Mouse (Mus musculus): Measurements from ENCODE around the gene Atp5d.

The Atp5d gene

DNA sequence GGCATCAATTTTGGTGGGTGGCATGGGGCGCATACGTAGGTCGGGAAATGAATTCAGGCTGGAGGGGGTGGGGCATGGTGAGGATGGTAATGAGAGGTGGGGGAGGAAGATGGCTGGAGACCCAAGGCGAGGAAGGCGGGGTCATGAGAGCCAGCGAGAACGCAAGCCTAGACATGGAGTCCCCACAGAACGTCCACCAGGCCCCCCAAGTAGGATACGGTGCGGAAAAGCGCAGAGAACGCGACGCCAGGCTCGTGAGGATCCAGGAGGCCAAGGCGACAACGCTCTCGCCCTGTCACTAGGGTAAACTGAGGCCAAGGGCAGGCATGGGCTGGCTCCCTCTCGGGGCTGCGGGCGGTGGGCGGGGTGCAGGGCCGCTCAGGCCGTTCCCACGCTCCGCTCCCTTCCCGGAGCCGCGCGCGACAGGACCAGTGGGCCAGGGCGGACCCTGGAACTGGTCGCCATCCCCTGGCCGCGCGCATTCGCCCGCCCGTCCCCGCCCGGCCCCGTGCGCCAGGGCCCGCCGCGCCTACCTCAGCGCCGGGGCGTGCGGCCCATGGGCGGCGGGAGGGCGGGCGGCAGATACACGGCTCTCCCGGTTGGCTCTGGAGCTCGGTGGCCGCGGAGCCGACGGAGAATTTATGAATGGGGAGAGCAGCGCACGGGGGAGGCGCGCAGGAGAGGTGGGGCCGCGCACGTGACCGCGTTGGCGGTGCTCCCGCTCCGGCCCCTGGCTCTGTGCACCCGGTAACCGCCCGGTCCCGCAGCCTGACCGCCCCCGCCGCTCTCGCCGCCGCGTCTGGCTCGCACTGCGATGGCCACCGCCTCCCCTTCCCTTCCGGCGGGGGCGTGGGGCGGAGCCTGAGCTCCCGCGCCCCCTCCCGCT is at the start of gene Atp5d:
TSS of gene Atp5d (plus strand) at position 80 of the 886 bp plus-strand sequence.
- DNase-seq (ENCODE audit: low spot score in 2 of 2) = peak; percentile 79 to 82

DNA sequence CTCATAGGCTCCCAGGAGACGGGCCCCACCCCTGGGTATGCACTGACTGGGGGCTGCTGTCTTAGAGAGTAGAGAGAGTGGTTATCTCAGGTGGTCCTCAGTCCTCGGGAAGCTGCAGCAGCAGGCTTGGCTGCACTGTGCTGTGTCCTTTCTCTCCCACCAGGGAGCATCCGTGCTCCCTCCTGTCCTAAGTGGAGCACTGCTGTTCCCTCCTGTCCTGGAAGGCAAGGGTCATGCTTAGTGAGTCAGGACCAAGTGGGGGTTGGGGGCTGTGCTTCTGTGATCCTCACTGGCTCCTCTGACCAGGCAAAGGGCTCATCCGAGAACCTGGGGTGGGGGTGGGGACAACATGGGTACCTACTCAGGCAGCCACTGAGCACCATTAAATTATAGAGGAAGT is 49.3 kb upstream of the Atp5d start:
- no peak for DNase-seq (ENCODE audit: low spot score in 2 of 2)

- no peak for DNase-seq (ENCODE audit: low spot score in 2 of 2)
Measured at GRCm38 (mm10) chr10:80091527-80091926, 46.9 kb upstream of the Atp5d start.

- DNase-seq (ENCODE audit: low spot score in 2 of 2) = no peak
Measured at GRCm38 (mm10) chr10:80092690-80093089, 45.7 kb upstream of the Atp5d start.

GRCm38 (mm10) chr10:80094085-80094484 is 44.3 kb upstream of the Atp5d start:
- no peak for DNase-seq (ENCODE audit: low spot score in 2 of 2)

- no peak for DNase-seq (ENCODE audit: low spot score in 2 of 2)
Measured at GRCm38 (mm10) chr10:80094684-80095083, 43.7 kb upstream of the Atp5d start.

DNA sequence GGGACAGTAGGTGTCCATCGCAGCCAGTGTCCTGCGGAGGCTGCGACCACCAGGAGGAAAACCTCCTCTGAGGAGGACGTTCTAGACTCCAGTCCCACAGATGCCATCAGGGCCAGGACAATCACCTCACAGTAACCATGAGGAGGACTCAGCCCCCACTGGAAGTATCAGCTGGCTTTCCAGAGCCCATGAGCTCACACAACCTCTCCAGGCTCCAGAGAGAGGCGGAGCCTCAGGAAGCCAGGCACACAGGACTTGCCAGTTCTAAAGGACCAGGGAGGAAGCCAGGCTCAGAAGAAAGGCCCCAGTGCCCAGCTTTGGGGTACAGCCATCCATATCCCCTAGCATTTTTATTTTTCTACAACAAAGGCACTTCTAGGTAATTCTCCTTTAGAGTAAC is 42.9 kb upstream of the Atp5d start:
- DNase-seq (ENCODE audit: low spot score in 2 of 2) = no peak

DNA sequence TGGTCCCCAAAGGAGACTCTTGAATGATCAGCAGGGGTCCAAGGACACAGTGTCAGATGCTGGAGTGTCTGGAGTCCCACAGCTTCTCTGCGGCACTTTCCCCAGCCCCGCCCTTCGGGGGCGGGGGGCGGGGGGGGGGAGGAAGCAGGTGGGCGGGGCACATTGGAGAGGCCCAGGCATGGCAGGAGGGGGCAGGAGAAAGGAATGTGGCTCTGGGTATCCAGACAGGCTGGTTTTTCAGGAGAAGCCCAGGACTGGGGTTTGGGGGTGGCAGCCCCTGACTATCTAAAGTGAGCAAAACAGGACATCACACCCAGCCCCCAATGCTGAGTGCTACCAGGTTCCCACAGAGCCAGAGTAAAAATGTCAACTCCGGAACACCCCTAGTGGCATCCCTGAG is 41.2 kb upstream of the Atp5d start:
- DNase-seq (ENCODE audit: low spot score in 2 of 2) = no peak

GRCm38 (mm10) chr10:80098630-80099029 is 39.8 kb upstream of the Atp5d start:
- no peak for DNase-seq (ENCODE audit: low spot score in 2 of 2)

DNA sequence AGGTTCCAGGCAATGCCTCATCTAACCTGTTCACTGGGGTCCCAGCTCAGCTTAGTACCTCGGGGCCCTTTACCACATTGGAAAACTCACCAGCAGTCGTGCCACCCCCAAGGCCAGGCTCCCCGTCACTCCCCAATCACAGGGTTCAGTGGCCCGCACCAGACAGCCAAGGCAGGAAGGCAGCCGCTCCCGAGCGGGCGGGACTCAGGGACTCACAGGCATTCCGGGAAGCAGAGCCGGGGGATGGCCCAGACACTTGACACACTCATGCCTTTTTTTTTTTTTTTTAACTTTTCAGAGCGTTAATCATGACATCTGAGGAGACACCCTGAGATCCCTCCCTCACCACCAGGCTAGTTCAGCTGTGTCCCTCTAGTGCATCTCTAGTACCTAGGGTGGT is 37.5 kb upstream of the Atp5d start:
- DNase-seq (ENCODE audit: low spot score in 2 of 2) = no peak

DNA sequence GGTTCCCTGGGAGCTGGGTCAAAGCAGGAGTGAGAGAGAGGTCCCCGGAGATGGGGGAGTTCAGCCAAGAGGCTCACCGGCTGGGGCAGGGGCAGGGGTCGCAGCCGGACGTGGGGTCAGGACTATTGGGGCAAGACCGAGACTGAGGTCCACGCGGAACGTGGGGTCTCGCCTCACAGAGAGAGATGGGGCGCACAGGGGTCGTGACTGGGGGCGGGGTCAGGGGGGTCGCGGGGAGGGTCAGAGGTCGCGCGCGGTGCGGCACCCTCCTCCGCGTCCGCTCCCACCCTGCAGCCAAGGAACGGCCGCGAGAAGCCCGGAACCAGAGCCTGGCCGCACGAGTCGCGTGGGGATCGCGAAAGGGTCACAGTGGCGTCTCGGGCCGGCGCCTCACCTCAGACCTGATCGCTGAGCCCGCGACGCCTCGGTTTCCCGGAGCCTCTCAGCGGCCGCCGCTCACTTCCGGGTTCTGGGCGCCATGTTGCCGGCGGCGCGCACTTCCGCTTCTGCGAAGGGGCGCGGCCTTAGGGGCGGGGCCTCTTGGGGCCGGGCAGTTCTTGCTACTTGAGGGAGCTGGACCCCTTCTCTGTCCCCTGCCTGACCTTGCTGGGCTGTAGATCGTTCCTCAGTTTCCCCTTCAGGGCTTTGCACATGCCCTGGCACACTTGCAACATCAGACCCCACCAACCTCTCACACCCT is 36.1 kb upstream of the Atp5d start:
- DNase-seq (ENCODE audit: low spot score in 2 of 2) = peak; percentile 76 to 83

DNA sequence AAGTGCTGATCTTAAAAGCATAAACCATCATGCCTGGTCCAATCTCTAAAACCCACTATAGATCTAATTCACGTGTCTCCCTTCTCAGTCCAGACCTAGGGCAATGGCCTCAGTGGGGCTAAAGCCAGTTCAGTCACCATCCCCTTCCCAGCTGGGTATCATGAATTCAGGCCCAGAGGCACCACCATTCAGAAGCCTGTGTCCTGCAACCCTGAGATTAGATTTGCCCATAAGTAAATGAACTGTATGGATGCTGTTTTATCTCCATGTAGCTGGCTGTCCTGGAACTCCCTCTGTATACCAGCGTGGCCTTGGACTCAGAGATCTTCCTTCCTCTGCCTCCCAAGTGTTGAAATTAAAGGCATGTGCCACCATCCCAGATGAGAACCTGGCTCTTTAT is 35.4 kb upstream of the Atp5d start:
- no peak for DNase-seq (ENCODE audit: low spot score in 2 of 2)

DNA sequence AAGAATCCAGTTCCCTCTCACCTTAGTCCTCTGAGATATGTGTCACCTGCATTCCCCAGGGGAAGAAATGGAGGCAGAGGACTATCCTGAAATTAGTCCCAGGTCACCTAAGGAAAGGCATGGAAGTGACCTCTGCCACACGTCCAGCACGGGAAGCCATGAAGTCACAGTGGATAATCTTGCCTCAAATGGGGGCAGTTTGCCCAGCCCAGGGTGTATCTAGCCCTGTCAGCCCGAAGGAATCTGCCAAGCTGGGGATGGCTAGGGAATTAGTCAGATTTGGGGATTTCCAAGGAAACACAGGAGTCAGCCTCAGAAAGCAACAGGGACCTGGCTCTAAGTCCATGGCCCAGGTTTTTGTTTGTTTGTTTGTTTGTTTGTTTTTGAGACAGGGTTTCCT is 34.3 kb upstream of the Atp5d start:
- no peak for DNase-seq (ENCODE audit: low spot score in 2 of 2)

DNA sequence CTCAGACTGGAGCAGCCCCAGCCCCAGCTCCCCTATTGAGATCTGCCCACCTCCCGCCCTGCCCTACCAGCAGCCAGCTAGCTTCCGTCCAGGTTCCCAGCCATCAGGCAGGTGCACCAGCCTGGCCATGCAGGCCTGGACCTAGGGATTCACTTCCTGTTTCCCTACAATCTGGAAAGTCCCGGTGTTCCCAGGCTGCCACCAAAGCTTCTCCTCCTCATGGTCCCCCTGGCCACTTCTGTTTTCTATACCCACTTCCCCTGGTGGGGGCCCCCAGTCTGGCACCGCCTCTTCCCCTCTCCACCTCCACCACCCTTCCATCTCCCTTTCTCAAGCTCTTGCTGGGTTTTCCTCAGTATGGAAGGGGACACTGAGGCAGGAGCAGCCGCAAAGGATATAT is 33.0 kb upstream of the Atp5d start, which contains the start of gene Sbno2:
TSS of gene Sbno2 (minus strand) at position 112 of the 400 bp plus-strand sequence.
- no peak for DNase-seq (ENCODE audit: low spot score in 2 of 2)

- DNase-seq (ENCODE audit: low spot score in 2 of 2) = no peak
Measured at GRCm38 (mm10) chr10:80105926-80106325, 32.5 kb upstream of the Atp5d start.

DNA sequence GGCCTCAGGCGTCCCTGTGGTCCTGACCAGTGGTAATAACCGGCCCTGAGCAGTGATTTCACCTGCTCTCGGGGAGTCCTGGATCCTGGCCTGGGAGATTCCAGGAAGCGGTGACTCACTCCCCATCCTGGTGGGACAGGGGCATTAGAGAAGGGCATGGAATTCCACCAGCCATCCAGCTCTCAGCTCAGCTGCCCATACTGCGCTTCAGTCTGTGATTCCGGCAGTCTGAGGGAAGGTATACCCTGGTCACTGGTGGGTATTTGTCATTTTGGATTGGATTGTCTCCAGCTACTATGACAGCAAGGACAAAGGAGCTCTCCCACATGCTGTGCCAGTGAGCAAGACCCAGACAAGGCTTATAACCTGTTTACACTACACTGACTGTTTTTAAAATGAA is 30.8 kb upstream of the Atp5d start:
- DNase-seq (ENCODE audit: low spot score in 2 of 2) = no peak

- peak; percentile 91 to 92 for DNase-seq (ENCODE audit: low spot score in 2 of 2)
Measured at GRCm38 (mm10) chr10:80114341-80115284, 23.8 kb upstream of the Atp5d start.

- DNase-seq (ENCODE audit: low spot score in 2 of 2) = peak; percentile 100
Measured at GRCm38 (mm10) chr10:80115290-80115943, 23.0 kb upstream of the Atp5d start, which contains the start of gene Stk11. Gene Stk11 (plus strand): TSS chr10:80115803.

DNA sequence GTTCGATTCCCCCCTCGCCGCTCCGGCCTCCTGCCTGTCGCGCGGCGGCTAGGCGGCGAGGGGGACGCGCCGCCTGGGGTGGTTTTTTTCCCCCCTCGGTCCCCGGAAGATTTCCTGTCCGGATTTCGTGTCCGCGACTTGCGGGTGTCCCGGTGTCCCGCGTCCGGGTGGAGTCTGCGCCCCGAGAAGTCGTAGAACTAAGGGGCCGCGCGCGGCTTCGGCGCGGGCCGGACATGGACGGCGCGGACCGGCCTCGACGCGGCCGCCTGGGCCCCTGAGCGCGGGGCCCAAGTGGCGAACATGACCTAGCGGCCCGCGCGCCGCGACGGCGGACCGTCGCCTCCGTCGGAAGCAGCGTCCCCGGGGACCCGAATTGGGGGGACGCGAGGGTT is 22.5 kb upstream of the Atp5d start:
- no peak for DNase-seq (ENCODE audit: low spot score in 2 of 2)

GRCm38 (mm10) chr10:80116563-80116926 is 21.9 kb upstream of the Atp5d start:
- no peak for DNase-seq (ENCODE audit: low spot score in 2 of 2)

GRCm38 (mm10) chr10:80116927-80117691 is 21.3 kb upstream of the Atp5d start:
- no peak for DNase-seq (ENCODE audit: low spot score in 2 of 2)

Data from right cerebral cortex, adult 2 months (tissue).